Mouse (Mus musculus): ENCODE results near the gene Hsp90aa1. TPM values are rescaled to one million over a fixed set of nuclear protein-coding genes. Genes with fewer than 3 reads are reported as not detected.
"Not testable (repeated sequence)": the region's sequence is repeated elsewhere in the genome, so short reads cannot be mapped to it uniquely, and the experiment has no call there.

Hsp90aa1 gene
- polyA plus RNA-seq, 1 experiment from 2014 or later, result 694 TPM

- Histone ChIP-seq H3K9me3 (replicated peaks; ENCODE audit: control insufficient read depth, low read length) (no peaks in the 10 kb centered on the region), H3K4me1 (ENCODE audit: control insufficient read depth, insufficient read depth, low read length) (peaks cover 21% of the 10 kb centered on the region), H3K27me3 (ENCODE audit: control insufficient read depth, insufficient read depth, low read length) (no peaks in the 10 kb centered on the region), H3K4me2 (ENCODE audit: low read depth, low read length) (peak overlapping the region; percentile 72), H3K36me3 (ENCODE audit: control insufficient read depth, insufficient read depth) (peaks cover 18% of the 10 kb centered on the region), H3K4me3 (ENCODE audit: low read length) (peak overlapping the region; percentile 89), H3K27ac (ENCODE audit: low read length) (peak overlapping the region; percentile 94), H3K9ac (ENCODE audit: low read length) (peak overlapping the region; percentile 98)
- peak; percentile 93 for ATAC-seq (replicated peaks; ENCODE audit: extremely low read depth, insufficient read depth, low FRiP score)
- under 1% methylated on average over 89 of the region's 89 CpGs for WGBS
These were observed 6.2 kb downstream of the Hsp90aa1 start for GRCm38 (mm10) chr12:110696173-110696974.

GRCm38 (mm10) chr12:110695676-110696171 is 6.8 kb downstream of the Hsp90aa1 start:
- WGBS, result under 1% methylated on average over 48 of the region's 55 CpGs
- Histone ChIP-seq H3K4me3 (ENCODE audit: low read length) (peak overlapping the region; percentile 89), H3K4me2 (ENCODE audit: low read depth, low read length) (peak overlapping the region; percentile 72), H3K36me3 (ENCODE audit: control insufficient read depth, insufficient read depth) (peaks cover 19% of the 10 kb centered on the region), H3K9me3 (replicated peaks; ENCODE audit: control insufficient read depth, low read length) (no peaks in the 10 kb centered on the region), H3K27ac (ENCODE audit: low read length) (peak overlapping the region; percentile 94), H3K27me3 (ENCODE audit: control insufficient read depth, insufficient read depth, low read length) (no peaks in the 10 kb centered on the region), H3K9ac (ENCODE audit: low read length) (peak overlapping the region; percentile 98), H3K4me1 (ENCODE audit: control insufficient read depth, insufficient read depth, low read length) (peaks cover 17% of the 10 kb centered on the region)
- peak; percentile 37 for ATAC-seq (replicated peaks; ENCODE audit: extremely low read depth, insufficient read depth, low FRiP score)

DNA sequence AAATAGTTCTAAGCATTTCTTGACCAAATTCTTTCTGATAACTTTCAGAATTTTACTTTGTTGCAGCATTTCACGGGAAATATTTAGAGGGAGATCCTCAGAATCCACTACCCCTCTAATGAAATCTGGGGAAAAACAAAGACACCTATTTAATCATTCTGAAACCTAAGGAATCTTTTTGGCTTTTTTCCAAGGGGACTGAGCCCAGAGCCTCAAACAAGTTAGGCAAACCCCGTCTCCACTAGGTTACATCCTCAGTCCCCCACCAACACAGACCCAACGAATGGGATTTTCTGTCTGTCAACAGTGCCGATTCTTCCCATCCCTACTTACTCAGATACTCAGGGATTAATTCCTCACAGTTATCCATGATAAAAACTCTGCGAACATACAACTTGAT is 9.2 kb downstream of the Hsp90aa1 start:
- not testable (repeated sequence) for H3K4me3 ChIP-seq (ENCODE audit: low read length); H3K4me2 ChIP-seq (ENCODE audit: low read depth, low read length); H3K27ac ChIP-seq (ENCODE audit: low read length); H3K9me3 ChIP-seq (replicated peaks; ENCODE audit: control insufficient read depth, low read length); H3K27me3 ChIP-seq (ENCODE audit: control insufficient read depth, insufficient read depth, low read length); ATAC-seq (replicated peaks; ENCODE audit: extremely low read depth, insufficient read depth, low FRiP score); H3K9ac ChIP-seq (ENCODE audit: low read length)
- WGBS, result 61% methylated on average over 5 of the region's 5 CpGs
- peaks cover 13% of the 10 kb centered on the region for H3K4me1 ChIP-seq (ENCODE audit: control insufficient read depth, insufficient read depth, low read length)
- H3K36me3 ChIP-seq (ENCODE audit: control insufficient read depth, insufficient read depth), result peaks cover 32% of the 10 kb centered on the region

DNA sequence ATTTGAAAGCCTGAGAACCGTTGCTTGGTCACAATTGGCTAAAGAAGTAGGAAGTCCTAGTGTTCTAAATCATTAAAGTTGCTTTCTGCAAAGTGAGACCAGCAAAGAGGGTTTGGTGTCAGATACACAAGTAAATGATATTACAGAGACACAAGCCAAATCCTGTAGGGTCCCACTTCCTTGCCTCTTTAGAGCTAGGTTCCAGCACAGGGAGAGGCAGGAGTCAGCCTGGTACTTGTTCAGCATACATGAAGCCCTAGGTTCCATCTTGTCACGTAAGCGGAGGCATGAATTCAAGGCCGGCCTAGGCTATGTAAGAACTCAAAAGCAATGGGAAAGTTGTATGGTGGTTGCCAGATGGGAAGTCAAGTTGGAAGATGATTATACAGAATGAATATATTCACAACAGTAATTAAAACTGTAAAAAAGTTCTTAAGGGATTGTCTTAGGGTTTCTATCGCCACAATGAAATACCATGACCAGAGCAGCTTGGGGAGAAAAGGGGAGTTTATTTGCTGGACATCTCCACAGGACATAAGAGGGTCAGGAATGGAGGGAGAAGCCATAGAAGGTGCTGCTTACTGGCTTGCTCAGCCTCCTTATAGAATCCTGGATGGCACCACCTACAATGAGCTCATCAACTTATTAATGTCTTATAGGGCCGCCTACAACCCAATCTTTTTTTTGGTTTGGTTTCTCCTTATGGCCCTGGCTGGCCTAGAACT is 12.4 kb downstream of the Hsp90aa1 start:
- Histone ChIP-seq H3K27ac (ENCODE audit: low read length) (no peak overlapping the region), H3K9ac (ENCODE audit: low read length) (no peak overlapping the region), H3K27me3 (ENCODE audit: control insufficient read depth, insufficient read depth, low read length) (no peaks in the 10 kb centered on the region), H3K9me3 (replicated peaks; ENCODE audit: control insufficient read depth, low read length) (no peaks in the 10 kb centered on the region), H3K4me2 (ENCODE audit: low read depth, low read length) (no peak overlapping the region), H3K36me3 (ENCODE audit: control insufficient read depth, insufficient read depth) (peaks cover 35% of the 10 kb centered on the region), H3K4me3 (ENCODE audit: low read length) (no peak overlapping the region), H3K4me1 (ENCODE audit: control insufficient read depth, insufficient read depth, low read length) (peaks cover 19% of the 10 kb centered on the region)
- 87% methylated on average over 6 of the region's 6 CpGs for WGBS
- ATAC-seq (replicated peaks; ENCODE audit: extremely low read depth, insufficient read depth, low FRiP score), result no peak

DNA sequence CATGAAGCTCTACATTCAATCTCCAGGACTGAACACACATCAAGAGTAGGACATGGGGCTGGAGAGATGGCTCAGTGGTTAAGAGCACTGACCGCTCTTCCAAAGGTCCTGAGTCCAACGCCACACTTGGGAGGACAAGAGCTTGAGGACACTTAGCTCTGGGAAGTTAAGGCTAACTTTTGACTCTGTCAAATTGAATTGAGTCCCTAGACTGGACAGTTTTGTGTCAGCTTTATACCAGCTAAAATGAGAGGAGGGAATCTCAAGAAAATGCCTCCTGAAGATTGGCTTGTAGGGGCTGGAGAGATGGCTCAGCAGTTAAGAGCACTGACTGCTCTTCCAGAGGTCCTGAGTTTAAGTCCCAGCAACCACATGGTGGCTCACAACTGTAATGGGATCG is 13.6 kb downstream of the Hsp90aa1 start:
- ATAC-seq (replicated peaks; ENCODE audit: extremely low read depth, insufficient read depth, low FRiP score); H3K4me2 ChIP-seq (ENCODE audit: low read depth, low read length); H3K4me3 ChIP-seq (ENCODE audit: low read length); H3K9ac ChIP-seq (ENCODE audit: low read length); H3K9me3 ChIP-seq (replicated peaks; ENCODE audit: control insufficient read depth, low read length); H3K27me3 ChIP-seq (ENCODE audit: control insufficient read depth, insufficient read depth, low read length): not testable (repeated sequence)
- WGBS, result 90% methylated on average over 3 of the region's 3 CpGs
- Histone ChIP-seq H3K4me1 (ENCODE audit: control insufficient read depth, insufficient read depth, low read length) (peaks cover 11% of the 10 kb centered on the region), H3K36me3 (ENCODE audit: control insufficient read depth, insufficient read depth) (peaks cover 28% of the 10 kb centered on the region), H3K27ac (ENCODE audit: low read length) (peak overlapping the region; percentile 93)

DNA sequence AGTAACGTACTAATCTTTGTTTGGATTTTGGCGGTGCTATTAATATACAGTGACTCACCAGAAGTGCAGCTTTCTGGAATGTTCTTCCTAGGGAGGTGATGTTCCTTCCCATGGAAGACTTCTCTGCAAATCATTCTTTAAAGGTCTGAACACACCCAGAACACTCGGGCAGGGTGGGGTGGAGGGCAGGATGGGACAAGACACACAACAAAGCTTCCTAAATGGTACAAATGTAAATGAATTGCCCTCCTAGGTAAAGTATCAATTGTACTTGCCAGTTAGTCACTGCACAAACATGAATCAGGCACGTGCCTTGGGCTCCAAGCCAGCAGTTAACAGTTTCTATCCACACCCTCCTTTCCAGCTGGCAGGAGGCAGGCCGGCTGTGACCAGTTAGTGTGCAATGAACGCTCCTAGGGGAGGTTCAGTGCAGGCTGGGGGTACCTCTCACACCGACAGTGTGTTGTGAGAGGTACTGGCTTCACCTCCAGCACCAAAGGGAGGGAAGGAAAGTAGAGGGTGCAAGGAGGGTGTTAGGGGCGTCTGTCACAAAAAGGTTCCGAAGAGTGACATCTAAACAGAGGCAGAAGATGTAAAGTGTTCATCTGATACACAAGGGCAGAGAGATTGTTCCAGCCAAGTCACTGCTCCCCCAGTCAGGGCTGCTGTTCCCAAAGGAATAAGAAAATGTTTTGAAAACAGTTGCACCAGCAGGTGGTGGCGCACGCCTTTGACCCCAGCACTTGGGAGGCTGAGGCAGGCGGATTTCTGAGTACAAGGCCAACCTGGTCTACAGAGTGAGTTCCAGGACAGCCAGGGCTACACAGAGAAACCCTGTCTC is 14.4 kb downstream of the Hsp90aa1 start:
- H3K27ac ChIP-seq (ENCODE audit: low read length), result peak overlapping the region; percentile 93
- peaks cover 25% of the 10 kb centered on the region for H3K36me3 ChIP-seq (ENCODE audit: control insufficient read depth, insufficient read depth)
- 35% methylated on average over 12 of the region's 12 CpGs for WGBS
- peak overlapping the region; percentile 31 for H3K4me2 ChIP-seq (ENCODE audit: low read depth, low read length)
- peak; percentile 92 for ATAC-seq (replicated peaks; ENCODE audit: extremely low read depth, insufficient read depth, low FRiP score)
- H3K27me3 ChIP-seq (ENCODE audit: control insufficient read depth, insufficient read depth, low read length), result no peaks in the 10 kb centered on the region
- H3K9me3 ChIP-seq (replicated peaks; ENCODE audit: control insufficient read depth, low read length), result no peaks in the 10 kb centered on the region
- no peak overlapping the region for H3K4me3 ChIP-seq (ENCODE audit: low read length)
- peaks cover 11% of the 10 kb centered on the region for H3K4me1 ChIP-seq (ENCODE audit: control insufficient read depth, insufficient read depth, low read length)
- H3K9ac ChIP-seq (ENCODE audit: low read length), result peak overlapping the region; percentile 51

DNA sequence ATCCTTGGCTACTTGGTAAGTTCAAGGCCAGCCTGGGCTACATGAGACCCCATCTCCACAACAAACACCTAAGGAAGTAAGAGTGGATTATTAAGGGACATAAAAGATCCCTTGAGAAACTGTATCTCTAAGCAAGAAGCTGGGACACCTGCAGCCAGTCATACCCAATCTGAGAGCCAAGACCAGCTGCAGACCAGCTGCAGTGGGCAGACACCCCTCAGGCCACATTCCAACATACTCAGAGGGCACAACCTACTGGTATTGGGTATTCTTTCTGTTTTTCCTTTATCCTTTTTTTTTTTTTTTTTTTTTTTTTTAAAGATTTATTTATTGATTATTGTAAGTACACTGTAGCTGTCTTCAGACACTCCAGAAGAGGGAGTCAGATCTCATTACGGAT is 18.9 kb downstream of the Hsp90aa1 start:
- H3K27me3 ChIP-seq (ENCODE audit: control insufficient read depth, insufficient read depth, low read length), result no peaks in the 10 kb centered on the region
- H3K27ac ChIP-seq (ENCODE audit: low read length), result no peak overlapping the region
- H3K36me3 ChIP-seq (ENCODE audit: control insufficient read depth, insufficient read depth), result peaks cover 3% of the 10 kb centered on the region; the same call in 1 of the 2 replicates
- H3K4me3 ChIP-seq (ENCODE audit: low read length), result no peak overlapping the region
- H3K9ac ChIP-seq (ENCODE audit: low read length), result no peak overlapping the region
- no peaks in the 10 kb centered on the region for H3K9me3 ChIP-seq (replicated peaks; ENCODE audit: control insufficient read depth, low read length)
- no peak overlapping the region for H3K4me2 ChIP-seq (ENCODE audit: low read depth, low read length)
- H3K4me1 ChIP-seq (ENCODE audit: control insufficient read depth, insufficient read depth, low read length), result peaks cover 17% of the 10 kb centered on the region
- no CpG with 5 or more reads among the region's 1 CpGs for WGBS
- ATAC-seq (replicated peaks; ENCODE audit: extremely low read depth, insufficient read depth, low FRiP score), result no peak

DNA sequence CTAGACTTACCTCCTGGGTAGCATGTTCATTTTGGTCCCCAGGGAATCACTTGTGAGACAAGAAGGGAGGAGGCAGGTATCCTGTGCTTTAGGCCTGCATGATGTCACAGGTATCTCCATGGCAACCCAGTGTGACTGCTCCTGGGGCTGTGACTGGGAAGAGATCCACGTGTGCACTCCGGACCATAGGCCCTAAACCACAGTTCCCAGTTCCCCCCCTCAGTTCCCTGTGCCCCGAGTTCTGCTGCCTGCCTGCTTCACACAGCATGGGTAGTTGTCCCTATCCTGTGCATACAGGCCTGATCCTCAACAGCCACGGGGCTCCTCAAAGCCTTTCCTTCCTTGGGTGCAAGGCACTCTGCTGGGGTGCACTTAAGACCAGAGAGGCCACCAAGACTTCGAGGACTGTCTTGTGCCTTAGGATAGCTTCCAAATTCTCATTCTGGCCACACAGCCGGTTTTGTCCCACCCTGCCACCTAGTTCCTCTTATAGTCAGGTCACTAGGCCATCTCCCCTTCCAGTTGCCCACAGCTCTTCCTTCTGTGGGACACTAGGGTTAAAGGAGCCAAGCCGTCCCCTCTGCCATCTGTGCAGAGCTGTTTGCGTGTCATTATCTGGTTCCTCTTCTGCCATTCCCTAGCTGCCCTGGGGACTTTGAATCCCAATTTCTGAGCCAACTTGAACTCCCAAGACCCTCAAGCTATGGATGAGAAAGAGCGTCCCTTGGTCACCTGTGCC is 19.8 kb downstream of the Hsp90aa1 start, which contains the start of gene 1700001K19Rik:
Gene 1700001K19Rik, minus strand, starts transcription at position 59 of the 739 bp plus-strand sequence.
- H3K9me3 ChIP-seq (replicated peaks; ENCODE audit: control insufficient read depth, low read length), result no peaks in the 10 kb centered on the region
- peaks cover 3% of the 10 kb centered on the region; the same call in 1 of the 2 replicates for H3K36me3 ChIP-seq (ENCODE audit: control insufficient read depth, insufficient read depth)
- no peaks in the 10 kb centered on the region for H3K27me3 ChIP-seq (ENCODE audit: control insufficient read depth, insufficient read depth, low read length)
- H3K4me2 ChIP-seq (ENCODE audit: low read depth, low read length), result no peak within 1 kb of the TSS
- ATAC-seq (replicated peaks; ENCODE audit: extremely low read depth, insufficient read depth, low FRiP score), result no peak
- no peak within 1 kb of the TSS for H3K9ac ChIP-seq (ENCODE audit: low read length)
- no peak within 1 kb of the TSS for H3K4me3 ChIP-seq (ENCODE audit: low read length)
- H3K4me1 ChIP-seq (ENCODE audit: control insufficient read depth, insufficient read depth, low read length), result peaks cover 9% of the 10 kb centered on the region
- no peak within 1 kb of the TSS for H3K27ac ChIP-seq (ENCODE audit: low read length)
- 78% methylated on average over 9 of the region's 9 CpGs for WGBS

Measured in heart, embryonic 16.5 days (tissue).